Mouse (Mus musculus) liver, adult 2 months (tissue): ENCODE results near the gene Gpc6.

Source experiments
- CTCF ChIP-seq: fragments of 200-500 bp; IDR thresholded peaks from 2 replicates; pipeline ENCODE4 v1.5.1; 2011; ENCODE audit warnings: low read depth, low read length, control low read depth
- POLR2A ChIP-seq: fragments of 200-500 bp; IDR thresholded peaks from 2 replicates; pipeline ENCODE4 v1.6.1; 2011; ENCODE audit warnings: low read length, control low read depth; ENCODE audit not compliant: insufficient read depth; ENCODE audit errors: extremely low read depth

- no peak for TF ChIP-seq CTCF
- no peak for TF ChIP-seq POLR2A
Measured at GRCm38 (mm10) chr14:117849591-117850505, 924.7 kb downstream of the Gpc6 start.
